Mouse (Mus musculus): ENCODE results near the gene Rpl26.

- no peak for TF ChIP-seq CTCF (IDR thresholded peaks at IDR 0.05; ENCODE audit: low read depth)
- TF ChIP-seq EP300 (IDR thresholded peaks at IDR 0.05; ENCODE audit: low read depth), result no peak
These were observed 2.6 kb upstream of the Rpl26 start for GRCm38 (mm10) chr11:68898790-68899189.

Data from liver, postnatal 0 days (tissue).